Mouse (Mus musculus) kidney, adult 2 months (tissue): ENCODE measurements around the gene Rbm44. TPM values are rescaled to one million over a fixed set of nuclear protein-coding genes. Genes with fewer than 3 reads are reported as not detected.

Experiments used
- DNase-seq: peaks from one replicate; pipeline ENCODE4 v3.0.0; 2021
- H3K27ac ChIP-seq: fragments of 200-500 bp; 2 replicates; pipeline ENCODE4 v1.5.1; 2012; ENCODE audit warnings: low read depth, low read length, control low read depth, inconsistent platforms; ENCODE audit not compliant: insufficient read depth
- H3K27me3 ChIP-seq: fragments of 200-500 bp; replicated peaks from 2 replicates; pipeline ENCODE4 v1.6.1; 2012; ENCODE audit warnings: mild to moderate bottlenecking, moderate library complexity, low read length, inconsistent platforms; ENCODE audit not compliant: control insufficient read depth, insufficient read depth
- H3K36me3 ChIP-seq: fragments of 200-500 bp; 2 replicates; pipeline ENCODE4 v1.6.1; 2012; ENCODE audit warnings: mild to moderate bottlenecking, moderate library complexity, low read length, inconsistent platforms; ENCODE audit not compliant: control insufficient read depth, insufficient read depth
- H3K4me1 ChIP-seq: fragments of 200-500 bp; 2 replicates; pipeline ENCODE4 v1.6.1; 2011; ENCODE audit warnings: low read length; ENCODE audit not compliant: control insufficient read depth, insufficient read depth
- H3K4me3 ChIP-seq: fragments of 200-500 bp; 2 replicates; pipeline ENCODE4 v1.5.1; 2011; ENCODE audit warnings: mild to moderate bottlenecking, low read depth, low read length, control low read depth; ENCODE audit not compliant: insufficient read depth
- CTCF ChIP-seq: fragments of 200-500 bp; conservative IDR thresholded peaks from 2 replicates; pipeline ENCODE4 v1.5.1; 2011; ENCODE audit warnings: low read depth, mild to moderate bottlenecking, control low read depth, low read length, moderate library complexity, mixed read lengths; ENCODE audit not compliant: insufficient read depth, insufficient read length
- POLR2A ChIP-seq: fragments of 200-500 bp; IDR thresholded peaks from one replicate; pipeline ENCODE4 v1.6.1; 2011; ENCODE audit warnings: low read depth, low read length, control low read depth
- WGBS: fragments of 180-500 bp; shearing (Covaris S2); methylation state at CpG from one replicate; pipeline ENCODE4 v1.1.7; 2018; 5-methylcytosine and 5-hydroxymethylcytosine counted together
- polyA plus RNA-seq: library from polyadenylated mRNA; depleted of rRNA; stranded (reverse); fragments of >200 nt; gene quantifications from 2 replicates; pipeline ENCODE4 v1.2.3, GENCODE M21; 2012

Rbm44 gene
- polyA plus RNA-seq, 1 experiment, result not detected

- WGBS, result 92% methylated on average over 6 of the region's 6 CpGs
- Histone ChIP-seq H3K4me3 (no peak overlapping the region), H3K4me1 (no peaks in the 10 kb centered on the region), H3K27ac (no peak overlapping the region), H3K36me3 (no peaks in the 10 kb centered on the region), H3K27me3 (no peaks in the 10 kb centered on the region)
- TF ChIP-seq POLR2A (no peak), CTCF (no peak)
- DNase-seq, result no peak
Measured at GRCm38 (mm10) chr1:91209343-91209742, 64.5 kb downstream of the Rbm44 start.

DNA sequence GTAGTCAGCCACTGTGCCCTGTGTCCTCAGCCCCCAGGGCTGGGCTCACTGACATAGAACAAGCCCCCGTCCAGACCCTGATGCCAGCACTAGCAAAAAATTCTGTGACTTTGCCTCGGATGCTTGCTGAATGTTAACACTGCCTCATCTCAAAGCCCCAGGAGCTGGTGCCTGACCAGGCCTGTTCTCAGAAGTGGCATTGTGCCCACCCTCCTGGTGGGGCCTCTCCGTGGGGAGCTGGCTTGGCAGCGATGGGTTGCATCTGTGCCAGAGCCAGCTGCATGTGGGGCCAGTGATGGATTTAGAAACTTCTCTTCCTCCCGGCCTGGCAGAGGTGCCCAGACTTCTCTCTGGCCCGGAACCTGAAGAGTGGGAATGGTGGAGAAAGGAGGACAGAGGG is 64.9 kb downstream of the Rbm44 start:
- 80% methylated on average over 6 of the region's 6 CpGs for WGBS
- Histone ChIP-seq H3K4me1 (no peaks in the 10 kb centered on the region), H3K36me3 (no peaks in the 10 kb centered on the region), H3K4me3 (no peak overlapping the region), H3K27me3 (no peaks in the 10 kb centered on the region), H3K27ac (no peak overlapping the region)
- no peak for TF ChIP-seq CTCF
- no peak for TF ChIP-seq POLR2A
- no peak for DNase-seq

DNA sequence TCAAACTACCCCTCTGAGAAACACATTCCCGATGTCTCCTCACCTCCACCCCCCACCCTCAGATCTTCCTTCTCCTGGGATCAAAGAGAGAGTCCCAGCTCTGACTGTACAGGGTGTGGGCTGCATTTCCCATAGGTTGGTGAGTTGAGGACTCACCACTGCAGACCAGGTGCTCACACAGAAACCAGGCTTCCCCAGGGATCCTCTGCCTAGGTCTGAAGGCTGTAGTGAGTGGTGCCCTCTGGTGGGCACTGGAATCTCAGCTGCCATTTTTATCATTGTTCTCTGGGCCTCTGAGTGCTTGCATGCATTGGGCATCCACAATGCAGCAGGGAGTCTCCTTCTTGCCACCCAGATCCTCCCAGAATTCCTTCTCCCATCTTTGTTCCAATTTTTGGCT is 66.2 kb downstream of the Rbm44 start:
- TF ChIP-seq POLR2A, result no peak
- peak; percentile 74 for TF ChIP-seq CTCF
- H3K27ac ChIP-seq, result no peak overlapping the region
- H3K36me3 ChIP-seq, result no peaks in the 10 kb centered on the region
- no peak overlapping the region for H3K4me3 ChIP-seq
- 68% methylated on average over 1 of the region's 1 CpGs for WGBS
- H3K27me3 ChIP-seq, result no peaks in the 10 kb centered on the region
- DNase-seq, result peak; percentile 48
- H3K4me1 ChIP-seq, result no peaks in the 10 kb centered on the region

DNA sequence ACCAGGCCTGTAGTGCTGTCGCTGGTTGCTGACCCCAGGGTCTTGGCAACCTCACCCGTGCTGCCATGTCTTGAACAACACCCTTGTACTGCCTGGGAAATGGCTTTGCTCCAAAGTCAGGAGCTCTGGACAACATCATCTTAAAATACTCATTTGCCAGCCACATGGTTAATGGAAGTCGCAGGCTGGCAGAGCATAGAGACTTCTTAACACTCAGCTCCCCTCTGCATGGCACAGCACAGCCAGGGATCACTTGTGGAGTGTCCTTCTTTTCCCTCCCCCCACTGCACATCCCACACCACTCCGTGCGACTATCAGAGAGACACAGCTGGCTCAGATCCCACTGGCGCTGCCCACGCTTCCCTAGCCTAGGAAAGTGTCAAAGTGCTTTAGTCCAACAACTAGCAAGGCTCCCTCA is 66.7 kb downstream of the Rbm44 start:
- no peak for DNase-seq
- 58% methylated on average over 7 of the region's 7 CpGs for WGBS

DNA sequence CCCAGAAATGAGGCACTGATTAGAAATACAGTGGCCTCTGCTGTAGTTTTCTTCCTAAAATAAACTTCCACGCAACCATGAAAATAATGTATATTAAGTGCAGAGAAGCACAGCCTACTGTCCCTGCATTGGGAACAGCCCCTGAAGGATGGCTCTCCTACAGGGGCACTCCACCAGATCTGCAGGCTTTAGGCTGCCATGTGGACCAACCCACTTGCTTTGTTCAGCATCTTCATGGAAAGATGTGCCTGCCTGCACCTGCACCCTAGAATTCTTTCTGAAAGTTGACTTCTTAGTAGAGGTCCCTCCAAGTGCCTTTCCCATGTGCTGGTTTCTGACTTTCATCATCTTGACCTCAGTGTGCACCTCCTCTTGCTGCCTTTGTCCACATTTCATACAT is 70.4 kb downstream of the Rbm44 start:
- 92% methylated on average over 1 of the region's 1 CpGs for WGBS
- Histone ChIP-seq H3K27me3 (no peaks in the 10 kb centered on the region), H3K4me1 (no peaks in the 10 kb centered on the region), H3K4me3 (no peak overlapping the region), H3K36me3 (no peaks in the 10 kb centered on the region), H3K27ac (no peak overlapping the region)
- DNase-seq, result no peak
- TF ChIP-seq CTCF, result no peak
- TF ChIP-seq POLR2A, result no peak

More for the DNA sequence above, 66.7 kb downstream of the Rbm44 start:
- Histone ChIP-seq H3K36me3 (no peaks in the 10 kb centered on the region), H3K4me3 (no peak overlapping the region), H3K27ac (no peak overlapping the region), H3K4me1 (no peaks in the 10 kb centered on the region), H3K27me3 (no peaks in the 10 kb centered on the region)
- no peak for TF ChIP-seq POLR2A
- no peak for TF ChIP-seq CTCF

DNA sequence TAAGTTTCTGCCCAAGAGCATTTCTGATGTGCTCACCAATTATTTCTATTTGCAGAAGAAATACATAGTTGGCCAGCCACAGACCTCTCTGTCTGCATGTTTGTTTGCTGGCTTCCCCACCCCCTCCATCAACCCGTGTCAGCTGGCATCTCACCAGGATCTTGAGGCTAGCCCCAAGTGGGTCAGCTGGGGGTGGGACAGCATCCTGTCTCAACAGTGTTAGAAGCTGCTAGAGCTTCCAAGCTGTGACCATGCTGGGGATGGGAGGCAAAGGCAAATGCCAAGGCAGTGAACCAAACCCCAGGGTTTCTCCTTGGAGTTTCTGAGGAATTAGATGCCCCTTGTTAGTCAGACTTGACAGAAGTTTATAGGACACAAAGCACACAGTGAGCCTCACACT is 71.1 kb downstream of the Rbm44 start:
- WGBS, result 22% methylated on average over 1 of the region's 1 CpGs
- TF ChIP-seq POLR2A (no peak), CTCF (no peak)
- Histone ChIP-seq H3K27me3 (no peaks in the 10 kb centered on the region), H3K4me3 (no peak overlapping the region), H3K4me1 (no peaks in the 10 kb centered on the region), H3K27ac (no peak overlapping the region), H3K36me3 (no peaks in the 10 kb centered on the region)
- DNase-seq, result peak; percentile 14

DNA sequence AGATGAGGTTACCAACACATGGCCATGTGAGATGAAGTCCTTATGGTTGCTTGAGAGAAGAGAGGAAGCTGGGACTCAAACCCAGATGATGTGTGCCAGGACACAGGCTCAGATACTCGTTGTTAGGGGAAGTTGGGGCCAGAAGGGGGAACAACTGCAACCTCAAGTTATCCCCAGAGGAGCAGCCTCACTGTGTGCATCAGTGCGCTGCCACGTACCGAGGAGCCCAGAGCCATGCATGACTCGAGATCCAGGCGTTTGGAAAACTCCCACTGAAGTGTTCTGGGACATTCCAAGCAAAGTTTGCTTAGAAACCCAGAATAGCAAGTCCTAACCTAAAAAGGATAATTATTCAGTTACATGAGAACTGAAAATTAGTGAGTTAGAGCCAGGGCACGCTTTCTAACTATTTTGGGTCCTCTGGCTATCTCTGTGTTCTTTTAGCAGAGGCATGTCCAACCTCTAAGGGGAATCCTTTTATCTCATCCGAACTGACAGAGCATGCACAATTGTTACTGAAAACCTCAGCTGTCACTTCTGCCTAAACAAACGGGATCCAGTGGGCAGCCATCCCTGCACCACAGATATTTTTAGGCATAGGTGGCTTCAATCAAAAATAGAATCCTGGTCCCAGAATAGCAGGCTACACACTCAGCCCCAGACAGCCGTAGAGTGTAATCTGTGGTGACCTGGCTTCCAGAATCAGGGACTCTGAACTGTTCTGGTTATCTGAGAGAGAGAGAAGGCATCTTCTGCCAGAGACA is 71.8 kb downstream of the Rbm44 start:
- WGBS, result 36% methylated on average over 10 of the region's 10 CpGs
- Histone ChIP-seq H3K27me3 (no peaks in the 10 kb centered on the region), H3K4me1 (no peaks in the 10 kb centered on the region), H3K4me3 (no peak overlapping the region), H3K27ac (no peak overlapping the region), H3K36me3 (no peaks in the 10 kb centered on the region)
- TF ChIP-seq POLR2A, result no peak
- TF ChIP-seq CTCF, result no peak
- peak; percentile 21 for DNase-seq
